ENCODE assay signal across 10 mouse cellular contexts in genomic region chr11:76309868-76310267, GRCm38 (mm10).
DNase-seq lines count a peak whose midpoint lies in the region; ATAC-seq and TF ChIP-seq lines count a peak whose summit lies in the region.
"Had no signal": no experiment of that assay in that cellular context is flagged by ENCODE, and none has a peak within 500 bp of the region (broad histone marks: within the 10 kb centered on the region; RNA-seq: fewer than 3 reads in every experiment).

No protein-coding gene starts in this region.

- no peaks in the 10 kb centered on the region for H3K36me3 ChIP-seq in lung, embryonic 15.5 days
- H3K36me3 ChIP-seq in embryonic facial prominence, embryonic 15.5 days = no peaks in the 10 kb centered on the region

- WGBS in lung, embryonic 15.5 days = 38% methylated on average over 5 of the region's 5 CpGs
- WGBS in lung, adult 2 months = 31% methylated on average over 5 of the region's 5 CpGs
- WGBS in embryonic facial prominence, embryonic 15.5 days = 37% methylated on average over 5 of the region's 5 CpGs

- peak; percentile 76 for ATAC-seq in lung, embryonic 15.5 days (ENCODE audit: borderline replicate concordance, extremely low read depth, low FRiP score, low TSS enrichment)
- peak; percentile 48; the same call in 1 of the 2 replicates for ATAC-seq in embryonic facial prominence, embryonic 15.5 days (ENCODE audit: insufficient number of reproducible peaks, low FRiP score, low TSS enrichment, low read depth)
- ATAC-seq: forebrain, embryonic 14.5 days had no signal

- peak; percentile 90 for DNase-seq in heart, adult 11 months
- no peak for DNase-seq in heart, adult 9 months (ENCODE audit: low spot score in 2 of 2)
- DNase-seq in lung, adult 2 months = no peak
- peak; percentile 53 for DNase-seq in skeletal muscle tissue, adult 2 months (ENCODE audit: low read depth, low spot score)
- no peak for DNase-seq in urinary bladder, postnatal 14 days (ENCODE audit: low spot score)
- DNase-seq in frontal cortex, postnatal 36 days (ENCODE audit: low spot score in 2 of 2) = no peak
- DNase-seq: cerebellum, adult 8-10 months had no signal

- H3K4me2 ChIP-seq in lung, embryonic 15.5 days = no peak overlapping the region
- H3K4me2 ChIP-seq in embryonic facial prominence, embryonic 15.5 days (replicated peaks) = no peak overlapping the region

- TF ChIP-seq CTCF in lung, adult 2 months (IDR thresholded peaks at IDR 0.05; ENCODE audit: insufficient read depth, low read length) = no peak

- H3K9me3 ChIP-seq in lung, embryonic 15.5 days = no peaks in the 10 kb centered on the region
- H3K9me3 ChIP-seq in embryonic facial prominence, embryonic 15.5 days (replicated peaks) = no peaks in the 10 kb centered on the region

- peak overlapping the region; percentile 49 for H3K27ac ChIP-seq in lung, embryonic 15.5 days
- H3K27ac ChIP-seq in embryonic facial prominence, embryonic 15.5 days (replicated peaks) = peak overlapping the region; percentile 87

- no peaks in the 10 kb centered on the region for H3K27me3 ChIP-seq in lung, embryonic 15.5 days
- H3K27me3 ChIP-seq in embryonic facial prominence, embryonic 15.5 days = no peaks in the 10 kb centered on the region

- H3K4me3 ChIP-seq in lung, embryonic 15.5 days = no peak overlapping the region
- H3K4me3 ChIP-seq in lung, adult 2 months (replicated peaks; ENCODE audit: extremely low read depth, low read depth, low read length) = no peak overlapping the region
- H3K4me3 ChIP-seq in embryonic facial prominence, embryonic 15.5 days (replicated peaks) = no peak overlapping the region

- no peak for TF ChIP-seq POLR2A in lung, adult 2 months (IDR thresholded peaks at IDR 0.05; ENCODE audit: borderline replicate concordance, extremely low read depth, low read depth, low read length)

- peaks cover 35% of the 10 kb centered on the region for H3K4me1 ChIP-seq in lung, embryonic 15.5 days
- peaks cover 8% of the 10 kb centered on the region; the same call in 1 of the 2 replicates for H3K4me1 ChIP-seq in lung, adult 2 months (ENCODE audit: control insufficient read depth, insufficient read depth, low read length)
- H3K4me1 ChIP-seq in embryonic facial prominence, embryonic 15.5 days = peaks cover 80% of the 10 kb centered on the region

- H3K9ac ChIP-seq in lung, embryonic 15.5 days = no peak overlapping the region
- no peak overlapping the region for H3K9ac ChIP-seq in embryonic facial prominence, embryonic 15.5 days

Comparison
In these comparisons a context has a peak if more than half of its experiments do, and no peak if none do; other contexts are left out.
1. DNase-seq: peak in heart, adult 11 months (single experiment) and skeletal muscle tissue, adult 2 months (single experiment); none in heart, adult 9 months (0 of 2), lung, adult 2 months (single experiment), urinary bladder, postnatal 14 days (single experiment) and frontal cortex, postnatal 36 days (0 of 2).